Mouse (Mus musculus) hindbrain, embryonic 11.5 days (tissue): ENCODE data around the gene Gtpbp10. TPM values are rescaled to one million over a fixed set of nuclear protein-coding genes. Genes with fewer than 3 reads are reported as not detected.

ENCODE experiments used
- ATAC-seq: fragments of 200-750 bp; cut with Nextera tagmentation; 2 replicates; pipeline ENCODE4 v1.8.0; 2017; ENCODE audit warnings: mild to moderate bottlenecking, moderate TSS enrichment, moderate library complexity; ENCODE audit not compliant: low FRiP score
- DNase-seq: peaks from one replicate; pipeline ENCODE4 v3.0.0-alpha.2; 2015; ENCODE audit warnings: low spot score
- H3K27ac ChIP-seq: fragments of 300-500 bp; sonication (generic); 2 replicates; pipeline ENCODE4 v1.5.1; 2014; ENCODE audit warnings: mild to moderate bottlenecking, low read depth, low read length
- H3K27me3 ChIP-seq: fragments of 300-500 bp; sonication (generic); 2 replicates; pipeline ENCODE4 v1.6.1; 2014; ENCODE audit warnings: mild to moderate bottlenecking, low read length, moderate library complexity, mixed read lengths; ENCODE audit not compliant: control insufficient read depth, insufficient read depth
- H3K36me3 ChIP-seq: fragments of 300-500 bp; sonication (generic); 2 replicates; pipeline ENCODE4 v1.6.1; 2014; ENCODE audit warnings: mild to moderate bottlenecking, low read length, moderate library complexity, mixed read lengths; ENCODE audit not compliant: control insufficient read depth, insufficient read depth
- H3K4me1 ChIP-seq: fragments of 300-500 bp; sonication (generic); replicated peaks from 2 replicates; pipeline ENCODE4 v1.6.1; 2014; ENCODE audit warnings: low read length, mixed read lengths; ENCODE audit not compliant: control insufficient read depth, insufficient read depth
- H3K4me2 ChIP-seq: fragments of 300-500 bp; sonication (generic); replicated peaks from 2 replicates; pipeline ENCODE4 v1.6.1; 2014; ENCODE audit warnings: mild to moderate bottlenecking, low read depth, low read length
- H3K4me3 ChIP-seq: fragments of 300-500 bp; sonication (generic); 2 replicates; pipeline ENCODE4 v1.5.1; 2014; ENCODE audit warnings: low read depth, low read length
- H3K9ac ChIP-seq: fragments of 300-500 bp; sonication (generic); 2 replicates; pipeline ENCODE4 v1.6.1; 2014; ENCODE audit warnings: low read depth, low read length
- H3K9me3 ChIP-seq: fragments of 300-500 bp; sonication (generic); 2 replicates; pipeline ENCODE4 v1.6.1; 2016; ENCODE audit warnings: low read length; ENCODE audit not compliant: control insufficient read depth
- WGBS: fragments of 180-500 bp; shearing (Covaris S2); extraction: QIAGEN DNeasy Blood & Tissue Kit; methylation state at CpG from one replicate; pipeline ENCODE4 v1.1.7; 2014; 5-methylcytosine and 5-hydroxymethylcytosine counted together
- polyA plus RNA-seq: library from polyadenylated mRNA; unstranded; fragments of >200 nt; fragmentation: Nextera tagmentation; extraction: Ambion mirVana; gene quantifications from 2 replicates; pipeline ENCODE4 v1.2.1, GENCODE M21; 2014

Gtpbp10 gene
- polyA plus RNA-seq, 1 experiment from 2014 or later, result 37.2 TPM

GRCm38 (mm10) chr5:5539771-5540170 is 19.6 kb downstream of the Gtpbp10 start:
- DNase-seq (no peak), ATAC-seq (no peak)
- 89% methylated on average over 3 of the region's 3 CpGs for WGBS
- no peak overlapping the region for H3K4me2 ChIP-seq
- no peak overlapping the region for H3K27ac ChIP-seq
- no peaks in the 10 kb centered on the region for H3K27me3 ChIP-seq
- H3K4me1 ChIP-seq, result no peaks in the 10 kb centered on the region
- 0 out of 2 replicates have a peak, but pooled peaks cover 4% of the 10 kb centered on the region for H3K36me3 ChIP-seq
- no peaks in the 10 kb centered on the region for H3K9me3 ChIP-seq
- H3K9ac ChIP-seq, result no peak overlapping the region
- H3K4me3 ChIP-seq, result no peak overlapping the region

- Histone ChIP-seq H3K4me3 (no peak overlapping the region), H3K9ac (no peak overlapping the region), H3K36me3 (0 out of 2 replicates have a peak, but pooled peaks cover 2% of the 10 kb centered on the region), H3K27ac (no peak overlapping the region), H3K4me2 (no peak overlapping the region), H3K9me3 (no peaks in the 10 kb centered on the region), H3K4me1 (no peaks in the 10 kb centered on the region), H3K27me3 (no peaks in the 10 kb centered on the region)
- ATAC-seq, result no peak
- WGBS, result 97% methylated on average over 1 of the region's 1 CpGs
- DNase-seq, result no peak
Measured at GRCm38 (mm10) chr5:5536131-5536530, 23.2 kb downstream of the Gtpbp10 start.

GRCm38 (mm10) chr5:5533656-5534420 is 25.5 kb downstream of the Gtpbp10 start:
- ATAC-seq (no peak), DNase-seq (no peak)
- Histone ChIP-seq H3K9ac (no peak overlapping the region), H3K27ac (no peak overlapping the region), H3K27me3 (no peaks in the 10 kb centered on the region), H3K4me1 (no peaks in the 10 kb centered on the region), H3K4me3 (no peak overlapping the region), H3K9me3 (no peaks in the 10 kb centered on the region), H3K36me3 (0 out of 2 replicates have a peak, but pooled peaks cover 2% of the 10 kb centered on the region), H3K4me2 (no peak overlapping the region)
- WGBS, result 88% methylated on average over 3 of the region's 3 CpGs

GRCm38 (mm10) chr5:5515411-5515810 is 43.9 kb downstream of the Gtpbp10 start:
- Histone ChIP-seq H3K4me2 (no peak overlapping the region), H3K4me3 (no peak overlapping the region), H3K4me1 (no peaks in the 10 kb centered on the region), H3K9ac (no peak overlapping the region), H3K36me3 (no peaks in the 10 kb centered on the region), H3K27ac (no peak overlapping the region), H3K9me3 (no peaks in the 10 kb centered on the region), H3K27me3 (no peaks in the 10 kb centered on the region)
- no peak for ATAC-seq
- 80% methylated on average over 5 of the region's 5 CpGs for WGBS
- no peak for DNase-seq

- whole genome bisulfite sequencing, result under 1% methylated on average over 72 of the region's 79 CpGs
- DNase-seq (peak; percentile 97), ATAC-seq (peak; percentile 95)
- H3K36me3 ChIP-seq, result no peaks in the 10 kb centered on the region
- peak within 1 kb of the TSS; percentile 75 for H3K9ac ChIP-seq
- no peaks in the 10 kb centered on the region for H3K9me3 ChIP-seq
- no peaks in the 10 kb centered on the region for H3K4me1 ChIP-seq
- H3K27me3 ChIP-seq, result no peaks in the 10 kb centered on the region
- H3K27ac ChIP-seq, result peak within 1 kb of the TSS; percentile 84
- H3K4me3 ChIP-seq, result peak within 1 kb of the TSS; percentile 74
- peak within 1 kb of the TSS; percentile 69 for H3K4me2 ChIP-seq
Measured at GRCm38 (mm10) chr5:5514196-5515076, 44.9 kb downstream of the Gtpbp10 start, which contains the start of gene Cldn12. Cldn12 (minus strand) TSS chr5:5514958.

- 87% methylated on average over 3 of the region's 3 CpGs for WGBS
- Histone ChIP-seq H3K4me3 (no peak overlapping the region), H3K4me2 (no peak overlapping the region), H3K36me3 (no peaks in the 10 kb centered on the region), H3K27ac (no peak overlapping the region), H3K9ac (no peak overlapping the region), H3K4me1 (peaks cover 4% of the 10 kb centered on the region; the same call in 1 of the 2 replicates), H3K27me3 (no peaks in the 10 kb centered on the region), H3K9me3 (no peaks in the 10 kb centered on the region)
- DNase-seq (no peak), ATAC-seq (no peak)
Measured at GRCm38 (mm10) chr5:5511401-5511800, 47.9 kb downstream of the Gtpbp10 start.

GRCm38 (mm10) chr5:5510989-5511388 is 48.3 kb downstream of the Gtpbp10 start:
- Histone ChIP-seq H3K9me3 (no peaks in the 10 kb centered on the region), H3K27ac (no peak overlapping the region), H3K27me3 (no peaks in the 10 kb centered on the region), H3K9ac (no peak overlapping the region), H3K36me3 (no peaks in the 10 kb centered on the region), H3K4me1 (peaks cover 4% of the 10 kb centered on the region; the same call in 1 of the 2 replicates), H3K4me2 (no peak overlapping the region), H3K4me3 (no peak overlapping the region)
- 67% methylated on average over 5 of the region's 5 CpGs for WGBS
- ATAC-seq (no peak), DNase-seq (no peak)

- no peaks in the 10 kb centered on the region for H3K9me3 ChIP-seq
- no peak overlapping the region for H3K9ac ChIP-seq
- ATAC-seq (no peak), DNase-seq (no peak)
- peaks cover 4% of the 10 kb centered on the region; the same call in 1 of the 2 replicates for H3K4me1 ChIP-seq
- no peak overlapping the region for H3K4me2 ChIP-seq
- H3K36me3 ChIP-seq, result no peaks in the 10 kb centered on the region
- H3K27ac ChIP-seq, result no peak overlapping the region
- H3K4me3 ChIP-seq, result no peak overlapping the region
- H3K27me3 ChIP-seq, result no peaks in the 10 kb centered on the region
- 63% methylated on average over 10 of the region's 10 CpGs for WGBS
Measured at GRCm38 (mm10) chr5:5510304-5510887, 48.9 kb downstream of the Gtpbp10 start.
